Mouse (Mus musculus) urinary bladder, adult 18-20 months (tissue): ENCODE measurements at regions not wholly inside any gene's neighbourhood (a gene's known extent, or its start where the extent isn't known, plus 50 kb on each side); places are given as distances from the start of the nearest gene placed in this dataset.
A peak's percentile ranks its signal among the peaks of the same experiment; 100 is the strongest.

ENCODE experiments used
- DNase-seq, 2 experiments: peaks; one replicate each; pipeline ENCODE4 v3.0.0; 2022; ENCODE audit warnings: low spot score in 2 of 2, mixed read lengths in 2 of 2

DNA sequence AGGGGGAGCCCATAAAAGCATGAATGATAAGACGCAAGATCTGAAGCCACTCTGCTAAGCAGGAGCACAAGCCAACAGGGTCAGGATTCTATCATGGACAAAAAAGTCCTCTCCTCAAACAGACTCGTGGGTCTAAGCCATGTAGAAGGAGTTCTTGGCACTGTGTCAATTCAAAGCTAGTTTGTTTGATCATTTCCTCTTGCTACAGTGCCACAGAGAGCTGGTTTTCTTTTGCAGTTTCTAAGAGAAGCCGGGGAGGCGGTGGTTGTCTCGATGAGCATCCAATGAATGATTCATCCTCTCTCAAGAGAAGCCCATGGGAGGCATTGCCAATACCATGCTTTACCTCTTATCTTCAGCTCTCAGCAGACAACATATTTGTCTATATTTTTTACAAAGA is 284.6 kb upstream of the Noct start:
- DNase-seq: no peak

DNA sequence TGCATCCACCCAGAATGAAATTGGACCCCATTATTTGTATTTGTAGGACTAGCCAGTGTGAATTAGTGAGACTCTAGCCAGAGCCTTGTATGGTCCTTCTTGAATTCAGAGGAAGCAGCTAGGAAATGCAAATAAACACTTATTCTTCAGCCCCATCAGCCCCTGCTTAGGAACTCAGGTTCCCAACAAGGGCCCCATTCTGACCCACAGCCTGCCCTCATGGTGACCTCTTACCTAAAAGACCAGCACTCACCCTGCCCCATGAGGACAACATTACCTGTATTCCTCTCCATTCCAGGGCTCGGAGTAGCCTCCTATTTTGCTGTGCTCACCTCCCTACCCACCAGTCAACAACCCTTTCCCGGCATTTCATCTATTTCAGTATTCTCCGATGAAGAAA is 283.6 kb upstream of the Noct start:
- no peak for DNase-seq

DNA sequence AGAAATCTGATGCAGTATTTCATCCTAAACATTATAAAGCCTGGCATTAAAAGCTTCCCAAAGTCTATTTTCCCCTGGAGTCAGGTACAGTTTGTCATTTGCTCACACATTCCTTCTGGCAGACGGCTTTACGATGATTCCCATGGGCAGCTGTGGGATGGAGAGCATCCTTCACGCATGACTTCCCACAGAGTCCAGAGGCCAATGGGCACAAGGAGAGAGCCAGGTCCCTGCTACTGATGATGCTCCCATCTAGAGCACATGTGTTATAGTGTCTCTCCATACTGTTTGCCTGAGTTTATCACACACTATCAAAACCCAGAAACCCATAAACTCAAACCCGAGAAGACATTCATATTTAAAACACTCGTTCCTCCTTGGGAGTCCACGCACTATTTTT is 270.8 kb upstream of the Noct start:
- DNase-seq: no peak

DNA sequence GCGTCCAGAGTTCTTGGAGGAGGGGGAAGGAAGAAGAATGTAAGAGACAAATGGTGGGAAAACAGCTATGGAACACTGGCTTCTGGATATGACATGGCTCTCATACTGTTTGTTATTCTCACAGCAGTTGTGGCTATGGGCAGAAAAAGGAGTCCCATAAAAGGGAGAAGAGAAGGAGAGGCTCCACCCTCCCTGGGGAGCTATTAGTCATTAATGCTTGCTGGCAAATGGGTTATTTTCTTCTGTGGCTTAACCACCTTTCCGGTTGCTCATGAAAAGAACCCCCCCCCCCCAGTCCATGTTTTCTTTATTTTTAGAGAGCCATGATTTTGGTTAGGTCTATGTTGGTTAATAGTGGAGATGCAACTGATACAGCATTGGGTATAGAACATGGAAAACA is 253.9 kb upstream of the Noct start:
- DNase-seq: no peak

DNA sequence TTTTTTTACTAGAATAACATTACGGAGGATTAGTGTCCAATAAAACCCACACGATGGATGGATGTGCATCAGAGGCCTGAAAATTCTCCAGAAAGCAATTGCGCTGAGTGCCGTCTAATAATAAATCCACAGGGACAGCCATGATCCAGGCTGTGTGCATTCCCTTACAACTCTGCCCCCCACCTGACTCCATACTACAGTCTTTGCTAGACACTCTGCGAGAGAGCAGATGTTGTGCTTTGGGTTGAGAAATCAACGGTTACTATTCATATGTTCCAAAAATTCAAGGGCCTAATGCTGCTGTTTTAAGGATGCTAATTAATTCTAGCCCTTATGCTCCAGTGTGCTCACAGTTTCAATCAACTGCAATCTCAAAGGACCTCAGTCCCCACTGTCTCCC is 251.2 kb upstream of the Noct start:
- no peak for DNase-seq

DNA sequence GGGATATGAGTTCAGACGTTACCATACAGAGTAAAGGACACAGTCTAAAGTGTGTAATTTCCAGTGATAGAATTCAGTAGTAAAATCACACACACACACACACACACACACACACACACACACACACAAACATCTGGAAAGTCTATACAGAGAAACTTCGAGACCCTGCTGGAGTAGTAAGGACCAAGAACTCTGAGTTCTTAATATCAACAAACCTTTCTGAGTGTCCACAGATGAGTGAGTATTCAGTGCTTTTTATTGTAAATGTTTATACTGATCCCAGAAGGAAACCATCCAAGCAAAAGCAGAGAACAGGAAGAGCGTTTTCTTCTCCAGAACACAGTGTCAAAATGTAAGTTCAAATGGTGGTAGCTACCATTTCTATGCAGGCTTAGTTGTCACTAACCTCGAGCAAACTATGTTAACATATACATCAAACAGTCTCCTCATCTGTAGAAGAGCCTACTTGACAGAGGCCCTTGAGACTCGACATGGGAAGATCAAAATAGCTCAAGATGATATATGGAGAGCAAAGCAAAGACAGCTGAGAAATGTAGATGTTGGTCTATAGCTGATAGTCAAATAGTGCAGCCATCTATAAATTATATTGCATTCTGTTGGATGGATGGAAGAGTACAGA is 248.0 kb upstream of the Noct start:
- DNase-seq: no peak

DNA sequence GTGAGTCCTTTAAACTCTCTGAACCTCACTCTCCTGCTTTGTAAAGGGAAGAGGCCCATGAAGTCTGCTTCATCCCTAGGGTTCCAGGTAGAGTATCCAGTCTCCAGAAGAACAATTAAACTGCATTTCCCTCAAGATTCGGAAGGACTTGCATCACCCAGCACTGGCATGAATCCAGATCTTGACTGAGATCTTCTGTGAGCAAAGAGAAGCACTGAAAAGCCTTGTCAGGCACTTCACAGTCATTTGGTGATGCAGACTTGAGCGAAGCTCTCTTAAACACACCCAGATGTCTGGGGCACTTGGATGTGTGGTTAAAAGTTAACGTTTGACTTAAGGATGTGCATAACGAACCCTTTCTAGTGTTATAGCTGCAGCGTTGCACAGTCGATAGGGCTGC is 247.4 kb upstream of the Noct start:
- DNase-seq: no peak

DNA sequence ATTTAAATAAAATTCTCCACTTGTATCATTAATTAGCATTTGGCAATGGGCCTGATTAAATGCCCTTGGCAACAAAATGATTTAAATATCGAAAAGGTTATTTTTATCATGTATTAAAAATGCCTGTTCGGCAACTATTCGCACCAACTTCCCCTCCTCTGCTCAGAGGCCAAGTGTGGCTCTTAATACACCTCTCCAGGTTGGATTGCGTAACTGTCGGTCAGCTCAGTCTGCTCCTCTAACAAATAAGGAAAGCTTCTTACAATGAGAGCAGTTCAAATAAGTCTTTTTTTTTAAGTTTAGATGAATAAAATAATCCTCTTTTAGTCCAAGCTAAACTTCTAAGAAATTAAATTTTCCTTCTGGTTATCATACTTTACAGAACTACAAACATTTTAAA is 245.6 kb upstream of the Noct start:
- DNase-seq: no peak

DNA sequence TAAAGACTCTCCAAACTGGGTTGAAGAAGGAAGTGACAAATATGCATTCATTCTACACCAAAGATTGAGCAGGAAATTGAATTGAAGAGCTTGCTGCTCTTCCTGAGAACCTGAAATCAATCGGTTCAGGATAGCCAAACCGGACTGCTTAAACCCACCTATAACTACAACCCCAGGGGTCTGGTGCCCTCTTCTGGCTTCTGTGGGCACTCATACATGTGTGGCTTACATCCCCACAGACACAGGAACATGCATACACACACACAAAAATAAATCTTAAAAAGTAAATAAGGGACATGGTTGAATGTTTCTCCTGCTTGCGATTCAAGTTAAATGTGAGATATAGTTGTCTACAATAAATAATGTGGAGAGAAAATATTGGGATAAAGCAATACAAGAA is 244.7 kb upstream of the Noct start:
- no peak for DNase-seq

DNA sequence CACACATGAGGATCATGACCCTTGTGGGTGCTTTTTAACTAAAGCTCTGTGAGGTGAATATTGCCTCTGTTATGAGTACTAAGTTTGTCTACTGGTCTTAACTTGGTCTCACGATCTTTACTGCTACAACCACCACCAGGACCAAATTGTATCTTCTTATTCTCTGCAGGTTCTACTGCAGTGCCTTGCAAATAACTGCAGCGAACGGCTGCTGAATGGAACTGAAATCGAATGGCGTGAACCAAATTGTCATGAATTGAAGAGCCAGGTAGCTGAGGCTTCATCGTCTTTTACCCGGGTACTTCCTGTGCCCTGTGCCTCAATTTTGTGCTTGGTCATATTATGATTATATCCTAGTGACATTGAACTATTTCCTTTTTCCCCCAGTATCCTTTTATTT is 242.5 kb upstream of the Noct start:
- DNase-seq: no peak

DNA sequence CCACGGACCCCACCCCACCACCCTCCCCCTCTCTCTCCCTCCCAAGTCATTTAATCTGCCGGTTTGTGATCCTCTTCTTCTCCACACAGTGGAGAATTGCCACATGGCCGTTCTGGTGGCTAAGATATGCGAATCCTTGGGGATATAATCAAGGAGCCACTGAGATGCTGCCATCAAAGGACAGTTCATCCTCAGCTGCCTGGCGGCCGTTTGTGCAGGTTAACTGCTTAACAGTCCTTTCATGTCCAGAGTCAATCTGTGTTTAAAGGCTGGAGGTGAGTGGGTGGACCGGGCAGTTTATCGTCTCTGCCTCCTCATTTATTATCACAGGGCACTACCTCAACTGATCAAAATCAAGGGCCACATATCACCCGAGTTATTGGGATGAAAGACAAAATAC is 241.6 kb upstream of the Noct start:
- DNase-seq: no peak

DNA sequence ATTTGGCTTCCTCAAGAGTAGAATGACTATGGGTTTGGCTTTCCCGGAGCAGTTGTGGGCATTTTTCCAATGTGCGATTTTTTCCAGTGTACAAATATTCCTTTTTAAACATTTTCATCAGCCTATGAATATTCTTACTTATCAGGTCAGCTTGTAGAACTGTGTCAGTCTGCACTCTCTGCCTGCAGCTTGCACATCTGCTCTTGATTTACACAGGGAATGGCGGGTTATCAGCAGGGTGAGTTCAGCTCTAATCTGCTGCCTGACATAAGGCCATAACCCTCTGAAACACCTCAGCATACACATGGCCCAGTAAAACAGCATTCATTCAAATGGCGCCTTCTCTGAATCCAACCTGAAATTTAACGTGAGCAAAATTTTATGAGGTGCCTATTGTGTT is 241.1 kb upstream of the Noct start:
- no peak for DNase-seq

DNA sequence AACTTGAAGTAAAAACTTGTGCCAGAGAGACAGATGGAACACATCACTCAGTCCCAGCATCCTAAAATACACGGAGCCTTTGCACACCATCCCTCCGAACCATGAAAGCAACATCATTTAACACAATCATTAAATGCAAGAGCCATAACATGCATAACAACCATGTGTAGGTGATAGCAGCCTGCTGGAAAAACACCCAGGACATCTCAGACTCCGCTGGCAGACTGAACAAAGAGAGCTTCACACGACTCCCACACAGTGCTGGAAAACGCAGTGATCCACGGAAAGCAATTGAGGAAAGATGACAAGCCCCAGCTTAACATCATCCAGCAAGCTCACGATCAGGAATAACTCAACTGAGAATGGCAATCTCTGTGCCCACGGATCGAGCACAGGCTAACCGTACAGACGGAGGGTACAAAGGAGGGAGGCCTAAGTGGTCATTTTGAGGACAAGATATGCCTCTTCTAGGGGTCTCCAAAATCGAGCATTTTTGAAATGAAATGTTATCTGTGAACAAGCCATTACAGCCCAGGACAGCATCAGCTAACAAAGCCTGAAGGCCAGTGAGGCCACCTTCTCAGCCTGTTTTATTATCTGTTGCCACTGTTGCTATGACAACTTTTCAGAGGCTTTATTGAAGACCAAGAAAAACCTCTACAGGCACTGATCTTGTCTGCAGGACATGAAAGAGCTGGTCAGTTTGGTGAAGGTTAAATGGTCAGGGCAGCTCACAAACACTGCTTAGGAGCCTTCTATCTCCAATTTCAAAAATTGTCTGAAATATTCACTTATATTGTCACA is 240.1 kb upstream of the Noct start:
- no peak for DNase-seq

DNA sequence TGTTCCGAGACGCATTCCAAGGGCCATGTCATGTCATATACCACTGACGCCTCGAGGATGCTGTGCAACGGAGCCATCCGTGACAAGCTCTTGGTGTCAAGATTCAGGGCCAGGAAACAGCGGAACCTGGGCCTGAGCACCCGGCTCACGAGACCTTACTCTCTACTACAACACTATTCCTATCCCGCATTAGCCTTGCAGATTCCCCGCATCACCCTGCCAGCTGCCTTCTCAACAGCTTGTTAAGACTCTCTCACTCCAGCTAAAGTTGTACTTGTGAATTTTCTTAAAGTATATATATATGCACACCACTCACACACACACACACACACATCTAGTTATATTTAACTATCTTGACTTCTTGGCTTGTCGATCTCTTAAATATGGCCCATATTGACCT is 236.4 kb upstream of the Noct start:
- DNase-seq: no peak

DNA sequence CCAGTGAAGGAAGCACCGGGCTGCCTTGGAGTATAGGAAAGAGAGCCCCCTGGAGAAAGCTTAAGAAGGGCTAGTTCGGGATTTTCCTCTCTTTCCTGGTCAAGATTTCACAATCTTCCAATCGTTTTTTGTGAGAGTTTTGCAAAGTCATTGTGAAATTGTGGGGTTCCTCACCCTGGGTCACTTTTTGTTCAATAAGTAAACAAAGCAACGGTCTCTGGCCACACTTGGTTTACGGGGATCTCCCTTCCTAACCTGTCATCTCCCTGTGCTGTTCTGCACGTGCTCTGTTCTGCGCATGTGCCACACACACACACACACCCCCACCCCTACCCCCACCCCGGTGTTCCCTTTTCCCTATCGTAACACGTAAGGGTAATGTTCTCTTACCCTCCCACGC is 233.4 kb upstream of the Noct start:
- DNase-seq: no peak

DNA sequence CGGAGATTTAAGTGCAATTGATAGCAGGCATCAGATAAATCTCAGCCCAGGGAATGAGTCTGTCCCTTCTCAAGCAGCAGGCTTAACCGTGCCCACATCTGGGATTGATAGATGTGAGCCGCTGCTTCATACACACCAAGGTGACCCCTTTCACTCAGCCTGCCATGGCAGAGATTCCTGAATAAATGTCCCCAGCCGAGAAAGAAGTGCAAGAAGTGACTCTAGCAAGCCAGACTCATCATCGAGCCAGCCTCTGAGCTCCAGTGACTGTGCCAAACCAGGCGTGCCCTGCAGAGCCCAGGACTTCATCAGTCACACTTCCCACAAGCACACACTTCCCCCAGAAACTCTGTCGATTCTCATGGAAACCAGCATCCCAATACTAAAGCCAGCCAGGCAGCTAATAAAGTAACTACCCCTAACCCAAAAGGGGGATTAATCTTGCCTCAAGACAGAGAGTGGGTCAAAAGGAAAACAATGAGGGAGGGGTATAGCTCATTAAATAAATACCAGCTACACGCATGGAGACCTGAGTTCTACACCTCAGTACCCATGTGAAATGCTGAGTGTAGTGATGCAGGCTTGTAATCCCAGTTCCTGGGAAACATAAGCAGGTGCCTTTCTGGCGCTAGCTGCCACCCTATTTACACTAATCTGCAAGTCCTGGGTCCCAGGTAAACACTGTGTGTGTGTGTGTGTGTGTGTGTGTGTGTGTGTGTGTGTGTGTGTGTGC is 231.5 kb upstream of the Noct start:
- DNase-seq: no peak

DNA sequence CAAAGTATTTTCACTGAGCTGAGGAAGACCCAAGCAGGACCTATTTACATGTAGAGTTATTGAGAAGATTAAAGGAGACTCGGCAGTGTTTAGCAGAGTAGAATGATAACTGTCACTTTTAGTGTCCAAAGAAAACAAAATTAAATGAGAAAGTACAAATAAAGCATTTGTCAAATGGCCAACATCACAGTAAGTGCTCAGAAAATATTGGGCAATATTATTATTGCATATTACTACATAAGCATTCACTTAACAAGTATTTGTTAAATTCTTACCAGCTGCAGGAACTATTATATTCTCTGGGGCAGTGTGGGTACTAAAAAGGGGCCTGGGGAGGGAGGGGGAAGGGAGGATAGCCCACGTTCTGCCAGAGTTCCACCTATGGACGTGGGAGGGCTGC is 224.5 kb upstream of the Noct start:
- DNase-seq: no peak

DNA sequence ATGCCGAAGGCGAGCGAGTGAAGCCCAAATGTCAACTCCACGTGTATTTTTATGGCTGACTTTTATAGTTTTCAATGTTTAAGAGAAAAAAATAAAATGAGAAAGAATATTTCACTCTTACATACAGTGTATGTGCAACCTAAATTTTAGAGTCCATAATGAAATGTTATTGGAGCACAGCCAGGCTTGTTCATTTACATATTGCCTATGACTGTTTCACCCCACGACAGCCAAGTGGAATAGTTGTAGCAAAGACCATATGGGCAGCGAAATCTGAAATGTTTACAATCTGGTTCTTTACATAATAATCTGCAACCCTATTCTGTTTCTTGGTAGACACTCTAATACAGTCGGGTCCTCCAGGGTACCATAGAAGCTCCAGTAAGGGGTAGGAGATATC is 223.3 kb upstream of the Noct start:
- DNase-seq: no peak

DNA sequence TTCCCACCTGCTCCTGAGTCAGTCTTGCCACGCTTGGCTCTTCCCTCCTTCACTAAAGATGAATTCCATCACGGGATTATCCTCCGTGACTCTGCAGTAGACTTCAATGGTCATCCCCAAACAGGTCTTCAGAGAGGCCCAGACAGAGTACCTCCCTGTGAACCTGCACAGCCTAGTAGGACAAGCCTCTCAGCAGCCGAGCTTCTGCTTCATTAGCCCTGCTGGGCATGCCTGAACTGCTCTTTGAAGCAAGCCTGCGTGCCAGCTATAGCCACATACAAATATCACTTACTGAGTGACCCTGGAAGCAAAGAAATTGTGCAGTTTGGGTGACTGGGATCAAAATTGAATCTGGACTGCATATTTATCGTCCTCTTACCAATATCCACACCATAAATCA is 221.6 kb upstream of the Noct start:
- peak in 1 of 2 experiments; percentile 15 for DNase-seq

DNA sequence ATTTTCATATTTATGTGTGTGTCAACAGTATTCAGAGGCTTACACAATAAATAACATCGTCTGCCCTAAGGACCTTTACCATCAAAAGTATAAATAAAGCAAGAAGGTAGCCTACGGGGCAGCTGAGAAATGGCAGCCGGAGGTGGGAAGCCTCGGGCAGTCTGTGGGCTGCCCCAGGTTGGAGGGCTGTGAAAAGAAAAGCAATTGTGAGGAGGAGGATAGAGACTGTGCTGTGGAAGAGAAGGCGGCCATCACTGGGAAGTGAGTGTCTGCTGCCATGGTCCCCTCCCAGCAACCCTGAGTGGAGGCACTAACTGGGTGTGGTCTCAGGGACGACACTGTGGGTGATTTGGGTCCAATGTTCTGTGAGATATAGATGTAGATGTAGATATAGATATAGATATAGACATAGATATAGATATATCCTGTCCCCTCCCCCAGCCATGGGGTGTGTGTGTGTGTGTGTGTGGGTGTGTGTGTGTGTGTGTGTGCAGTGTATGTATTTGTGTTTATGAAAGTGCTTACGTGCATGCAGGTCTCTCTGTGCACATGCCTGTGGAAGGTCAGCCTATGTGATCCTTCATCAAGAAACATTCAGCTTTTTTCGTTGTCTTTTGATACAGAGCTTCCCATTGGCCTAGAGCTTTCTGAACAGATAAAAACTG is 220.6 kb upstream of the Noct start:
- DNase-seq: no peak

DNA sequence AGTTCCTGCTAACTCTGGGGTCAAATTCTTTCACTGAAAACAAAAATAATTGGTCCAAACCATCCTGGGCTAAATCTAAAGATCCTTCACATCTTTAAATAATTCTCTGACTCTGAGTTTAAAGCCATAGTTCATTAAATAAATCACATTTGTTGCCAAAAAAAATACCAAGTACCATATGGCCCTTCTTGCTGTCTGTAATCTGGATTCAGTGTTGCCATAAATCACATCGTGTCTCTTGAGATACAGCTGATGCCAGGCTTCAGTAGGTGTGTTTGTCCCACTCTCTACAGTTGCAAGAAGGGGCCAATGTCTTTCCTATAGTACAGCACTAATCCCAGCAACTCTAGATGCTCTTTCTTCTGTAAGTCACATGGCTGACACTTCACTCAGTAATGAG is 220.0 kb upstream of the Noct start:
- no peak for DNase-seq

DNA sequence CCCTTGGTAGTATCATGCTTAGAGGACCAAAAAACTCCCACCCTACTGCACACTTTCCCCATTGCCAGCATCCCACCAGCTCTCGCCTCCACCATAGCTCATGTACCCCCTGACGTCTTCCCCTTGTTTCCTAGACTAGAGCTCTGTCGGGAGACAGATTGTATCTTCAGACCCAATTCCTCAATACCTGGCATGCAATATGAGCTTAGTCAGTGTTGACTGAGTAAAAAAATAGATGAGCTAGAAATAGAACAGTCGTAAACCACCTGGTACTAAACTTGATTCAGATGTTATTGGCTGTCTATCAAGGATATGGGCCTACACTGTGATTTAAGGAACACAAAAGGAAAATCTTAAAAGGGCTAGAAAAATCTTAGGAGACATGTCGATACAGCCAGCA is 215.1 kb upstream of the Noct start:
- no peak for DNase-seq
